Mouse (Mus musculus) CH12.LX (cell line): ENCODE results near the gene Map4k4. TPM values are rescaled to one million over a fixed set of nuclear protein-coding genes. Genes with fewer than 3 reads are reported as not detected.

Experiments
- DNase-seq: peaks from one replicate; pipeline ENCODE4 v3.0.0-alpha.2; 2013; ENCODE audit errors: extremely low read depth
- H3K27ac ChIP-seq: 2 replicates; pipeline ENCODE4 v1.5.1; 2012; ENCODE audit warnings: low read depth, mild to moderate bottlenecking, control low read depth, moderate library complexity; ENCODE audit not compliant: insufficient read depth
- H3K27me3 ChIP-seq: replicated peaks from 2 replicates; pipeline ENCODE3; 2012; ENCODE audit warnings: inconsistent platforms
- H3K36me3 ChIP-seq, 2 experiments: replicated peaks in 1 of 2; 2 replicates each; pipeline versions ENCODE3 to v1.6.1; 2012; ENCODE audit warnings: inconsistent platforms in 1 of 2, low read length in 1 of 2, mild to moderate bottlenecking in 1 of 2, mixed read lengths in 1 of 2, moderate library complexity in 1 of 2; ENCODE audit not compliant: control insufficient read depth in 1 of 2, insufficient read depth in 1 of 2
- H3K4me1 ChIP-seq, 2 experiments: 2 replicates each; pipeline ENCODE4 v1.6.1; 2012; ENCODE audit warnings: inconsistent platforms in 1 of 2, moderate library complexity in 1 of 2; ENCODE audit not compliant: insufficient read depth in 2 of 2, control insufficient read depth in 1 of 2
- H3K4me2 ChIP-seq: 2 replicates; pipeline ENCODE4 v1.6.1; 2012; ENCODE audit warnings: low read depth, mild to moderate bottlenecking, control low read depth; ENCODE audit not compliant: poor library complexity, insufficient read depth, severe bottlenecking
- H3K4me3 ChIP-seq, 3 experiments: fragments of 150-350 bp in 1 of 3; sonication (generic) in 1 of 3; replicated peaks in 1 of 3; 2 replicates each; pipeline versions ENCODE3 to v1.5.1; 2011 to 2012; ENCODE audit warnings: low read depth in 2 of 3, low read length in 2 of 3, mild to moderate bottlenecking in 2 of 3, moderate library complexity in 2 of 3, control low read depth in 1 of 3, improper control_type of control experiment in 1 of 3, inconsistent platforms in 1 of 3, mixed read lengths in 1 of 3; ENCODE audit not compliant: poor library complexity in 1 of 3
- H3K79me2 ChIP-seq: replicated peaks from 2 replicates; pipeline ENCODE4 v1.6.1; 2012; ENCODE audit warnings: mild to moderate bottlenecking, moderate library complexity; ENCODE audit not compliant: control insufficient read depth, poor library complexity, insufficient read depth, severe bottlenecking; ENCODE audit errors: extremely low read depth
- H3K9ac ChIP-seq: 2 replicates; pipeline ENCODE4 v1.6.1; 2012; ENCODE audit warnings: low read depth, mild to moderate bottlenecking, control low read depth, moderate library complexity; ENCODE audit not compliant: insufficient read depth
- H3K9me3 ChIP-seq: replicated peaks from 2 replicates; pipeline ENCODE3; 2012; ENCODE audit warnings: low read length, inconsistent platforms, mixed read lengths
- BHLHE40 ChIP-seq: IDR thresholded peaks from 2 replicates; pipeline ENCODE4 v1.6.1; 2011; ENCODE audit warnings: mild to moderate bottlenecking, low read depth, low read length, improper control_type of control experiment
- CHD1 ChIP-seq: IDR thresholded peaks from 2 replicates; pipeline ENCODE4 v1.6.1; 2012; ENCODE audit warnings: low read depth, low read length, improper control_type of control experiment, inconsistent platforms
- CHD2 ChIP-seq: IDR thresholded peaks from 2 replicates; pipeline ENCODE4 v1.6.1; 2011; ENCODE audit warnings: low read length, improper control_type of control experiment
- CTCF ChIP-seq, 2 experiments: IDR thresholded peaks in 1 of 2; conservative IDR thresholded peaks in 1 of 2; 2 replicates each; pipeline ENCODE4 v1.5.1; 2011 to 2012; ENCODE audit warnings: low read depth in 2 of 2, low read length in 2 of 2, improper control_type of control experiment in 1 of 2, inconsistent platforms in 1 of 2, mild to moderate bottlenecking in 1 of 2, moderate library complexity in 1 of 2
- E2F4 ChIP-seq: IDR thresholded peaks from 2 replicates; pipeline ENCODE4 v1.6.1; 2011; ENCODE audit warnings: low read depth, low read length, improper control_type of control experiment; ENCODE audit not compliant: insufficient replicate concordance
- ELF1 ChIP-seq: IDR thresholded peaks from 2 replicates; pipeline ENCODE4 v1.6.1; 2014; ENCODE audit warnings: low read depth, mild to moderate bottlenecking, inconsistent platforms, low read length, improper control_type of control experiment
- EP300 ChIP-seq: IDR thresholded peaks from 2 replicates; pipeline ENCODE4 v1.6.1; 2011; ENCODE audit warnings: low read length, improper control_type of control experiment
- ETS1 ChIP-seq: conservative IDR thresholded peaks from 2 replicates; pipeline ENCODE4 v1.6.1; 2012; ENCODE audit warnings: low read depth, mild to moderate bottlenecking, inconsistent platforms, low read length, improper control_type of control experiment, moderate library complexity
- GABPA ChIP-seq: IDR thresholded peaks from 2 replicates; pipeline ENCODE4 v1.6.1; 2012; ENCODE audit warnings: low read depth, low read length, improper control_type of control experiment, inconsistent platforms; ENCODE audit not compliant: insufficient replicate concordance
- KAT2A ChIP-seq: IDR thresholded peaks from 2 replicates; pipeline ENCODE4 v1.6.1; 2012; ENCODE audit warnings: low read length, improper control_type of control experiment, inconsistent platforms; ENCODE audit not compliant: insufficient replicate concordance
- MAFK ChIP-seq: IDR thresholded peaks from 2 replicates; pipeline ENCODE4 v1.6.1; 2011; ENCODE audit warnings: low read length, improper control_type of control experiment; ENCODE audit not compliant: insufficient replicate concordance
- MAX ChIP-seq: IDR thresholded peaks from 2 replicates; pipeline ENCODE4 v1.6.1; 2011; ENCODE audit warnings: low read length, improper control_type of control experiment
- MAZ ChIP-seq: IDR thresholded peaks from 2 replicates; pipeline ENCODE4 v1.6.1; 2012; ENCODE audit warnings: low read depth, mild to moderate bottlenecking, inconsistent platforms, low read length, improper control_type of control experiment, moderate library complexity
- MEF2A ChIP-seq: IDR thresholded peaks from 2 replicates; pipeline ENCODE4 v1.6.1; 2014; ENCODE audit warnings: low read depth, mild to moderate bottlenecking, inconsistent platforms, low read length, improper control_type of control experiment, borderline replicate concordance
- MYC ChIP-seq: IDR thresholded peaks from 2 replicates; pipeline ENCODE4 v1.6.1; 2011; ENCODE audit warnings: low read depth, mild to moderate bottlenecking, improper control_type of control experiment, low read length
- NELFE ChIP-seq: IDR thresholded peaks from 2 replicates; pipeline ENCODE4 v1.6.1; 2011; ENCODE audit warnings: low read depth, low read length, improper control_type of control experiment
- NRF1 ChIP-seq: IDR thresholded peaks from 2 replicates; pipeline ENCODE4 v1.6.1; 2014; ENCODE audit warnings: low read depth, mild to moderate bottlenecking, inconsistent platforms, low read length, improper control_type of control experiment, moderate library complexity
- PAX5 ChIP-seq: IDR thresholded peaks from 2 replicates; pipeline ENCODE4 v1.6.1; 2012; ENCODE audit warnings: low read length, inconsistent platforms, mixed read lengths
- POLR2A ChIP-seq: IDR thresholded peaks from 2 replicates; pipeline ENCODE4 v1.6.1; 2011; ENCODE audit warnings: low read depth, mild to moderate bottlenecking, improper control_type of control experiment, low read length
- POLR2AphosphoS2 ChIP-seq: IDR thresholded peaks from 2 replicates; pipeline ENCODE4 v1.6.1; 2011; ENCODE audit warnings: low read depth, low read length, improper control_type of control experiment
- RAD21 ChIP-seq: IDR thresholded peaks from 2 replicates; pipeline ENCODE4 v1.6.1; 2011; ENCODE audit warnings: low read depth, mild to moderate bottlenecking, low read length, improper control_type of control experiment, moderate library complexity
- RCOR1 ChIP-seq: conservative IDR thresholded peaks from 2 replicates; pipeline ENCODE4 v1.6.1; 2012; ENCODE audit warnings: low read depth, mild to moderate bottlenecking, inconsistent platforms, low read length, improper control_type of control experiment
- SIN3A ChIP-seq: IDR thresholded peaks from 2 replicates; pipeline ENCODE4 v1.6.1; 2012; ENCODE audit warnings: low read length, improper control_type of control experiment, inconsistent platforms
- SMC3 ChIP-seq: IDR thresholded peaks from 2 replicates; pipeline ENCODE4 v1.6.1; 2011; ENCODE audit warnings: low read depth, low read length, improper control_type of control experiment
- TBP ChIP-seq: conservative IDR thresholded peaks from 2 replicates; pipeline ENCODE4 v1.6.1; 2011; ENCODE audit warnings: low read depth, low read length, improper control_type of control experiment
- TCF12 ChIP-seq: IDR thresholded peaks from 2 replicates; pipeline ENCODE4 v1.6.1; 2014; ENCODE audit warnings: low read depth, mild to moderate bottlenecking, inconsistent platforms, low read length, improper control_type of control experiment
- USF1 ChIP-seq: IDR thresholded peaks from 2 replicates; pipeline ENCODE4 v1.6.1; 2014; ENCODE audit warnings: low read depth, mild to moderate bottlenecking, inconsistent platforms, low read length, improper control_type of control experiment
- USF2 ChIP-seq: conservative IDR thresholded peaks from 2 replicates; pipeline ENCODE4 v1.6.1; 2011; ENCODE audit warnings: low read depth, low read length, improper control_type of control experiment
- ZKSCAN1 ChIP-seq: IDR thresholded peaks from 2 replicates; pipeline ENCODE4 v1.6.1; 2012; ENCODE audit warnings: low read depth, inconsistent platforms, low read length, improper control_type of control experiment, borderline replicate concordance
- ZMIZ1 ChIP-seq: IDR thresholded peaks from 2 replicates; pipeline ENCODE4 v1.6.1; 2012; ENCODE audit warnings: low read depth, mild to moderate bottlenecking, inconsistent platforms, low read length, improper control_type of control experiment
- ZNF384 ChIP-seq: IDR thresholded peaks from 2 replicates; pipeline ENCODE4 v1.6.1; 2012; ENCODE audit warnings: low read depth, low read length, improper control_type of control experiment, inconsistent platforms
- dilution Hi-C: fragments of 300-500 bp; cut with MboI; formaldehyde crosslinking; loops from 2 replicates; pipeline ENCODE4 v1.14.3; 2020; ENCODE audit warnings: low sequenced_read_pairs; ENCODE audit not compliant: extremely low pct_unique_long_range_greater_than_20kb, extremely low pct_ligation_motif_present
- in situ Hi-C: fragments of 300-500 bp; cut with MboI; formaldehyde crosslinking; loops from 3 replicates; pipeline ENCODE4 v1.14.3; 2019; ENCODE audit warnings: low sequenced_read_pairs, low pct_ligation_motif_present, low pct_unique_long_range_greater_than_20kb, mixed read lengths
- polyA plus RNA-seq: library from polyadenylated mRNA; unstranded; fragments of >175 nt; gene quantifications from 2 replicates; pipeline ENCODE4 v1.2.1, GENCODE M21; 2012; ENCODE audit warnings: low read depth; ENCODE audit not compliant: insufficient read length
- total RNA-seq, 2 experiments: library from RNA; depleted of rRNA; stranded (reverse); fragments of 300-350 nt in 1 of 2; fragments of >200 nt in 1 of 2; gene quantifications; 2 replicates each; pipeline ENCODE4 v1.2.3; 2012 to 2014

The Map4k4 gene
- total and polyA plus RNA-seq, 3 experiments = 21.8 to 46.3 (median 41.0) TPM

DNA sequence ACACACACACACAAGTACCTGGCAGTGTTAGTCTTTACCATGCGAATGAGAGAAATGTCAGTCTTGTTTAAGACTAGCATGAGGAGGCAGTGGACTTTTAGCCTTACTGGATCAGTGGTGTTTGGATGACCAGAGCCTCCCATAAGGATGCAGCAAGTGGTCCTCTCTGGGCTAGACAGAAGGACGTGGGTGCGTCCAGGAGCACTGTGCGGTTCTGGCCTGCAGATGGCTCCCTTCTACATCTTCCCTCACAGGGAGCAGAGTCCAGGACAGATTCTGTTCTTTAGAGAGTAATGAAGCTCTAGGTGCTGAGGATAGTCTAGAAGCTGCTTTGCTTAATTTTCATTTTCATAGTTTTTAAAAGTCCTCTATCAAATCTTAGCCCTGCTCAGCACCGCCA, 100.2 kb downstream of the Map4k4 start:
- H3K36me3 ChIP-seq = peaks cover 36 to 73% of the 10 kb centered on the region in 2 experiments
- peaks cover 17 to 44% of the 10 kb centered on the region in 2 experiments for H3K4me1 ChIP-seq
- in situ Hi-C loops = loop anchor here (5.0 to 25.0 kb wide), 3 partner anchors 236 to 536 kb away; partner anchors contain the start of gene Il1r1
- H3K9ac ChIP-seq = no peak overlapping the region
- no peaks in the 10 kb centered on the region for H3K9me3 ChIP-seq
- H3K4me2 ChIP-seq = no peak overlapping the region
- no peak overlapping the region for H3K4me3 ChIP-seq
- no peak overlapping the region for H3K27ac ChIP-seq
- H3K27me3 ChIP-seq = no peaks in the 10 kb centered on the region
- dilution Hi-C loops = no loop called here
- no peaks in the 10 kb centered on the region for H3K79me2 ChIP-seq
- DNase-seq = peak; percentile 45
- peak; percentile 67 for TF ChIP-seq SMC3
- no peak for TF ChIP-seq CHD2
- TF ChIP-seq RAD21 = peak; percentile 60
- TF ChIP-seq CTCF (conservative IDR thresholded peaks at IDR 0.05 in 1 of 2, IDR thresholded peaks at IDR 0.05 in 1 of 2; ENCODE audit: low read depth in 2 of 2, low read length in 2 of 2) = peak; percentile 34 to 69; a peak in 3 of 4 replicates

DNA sequence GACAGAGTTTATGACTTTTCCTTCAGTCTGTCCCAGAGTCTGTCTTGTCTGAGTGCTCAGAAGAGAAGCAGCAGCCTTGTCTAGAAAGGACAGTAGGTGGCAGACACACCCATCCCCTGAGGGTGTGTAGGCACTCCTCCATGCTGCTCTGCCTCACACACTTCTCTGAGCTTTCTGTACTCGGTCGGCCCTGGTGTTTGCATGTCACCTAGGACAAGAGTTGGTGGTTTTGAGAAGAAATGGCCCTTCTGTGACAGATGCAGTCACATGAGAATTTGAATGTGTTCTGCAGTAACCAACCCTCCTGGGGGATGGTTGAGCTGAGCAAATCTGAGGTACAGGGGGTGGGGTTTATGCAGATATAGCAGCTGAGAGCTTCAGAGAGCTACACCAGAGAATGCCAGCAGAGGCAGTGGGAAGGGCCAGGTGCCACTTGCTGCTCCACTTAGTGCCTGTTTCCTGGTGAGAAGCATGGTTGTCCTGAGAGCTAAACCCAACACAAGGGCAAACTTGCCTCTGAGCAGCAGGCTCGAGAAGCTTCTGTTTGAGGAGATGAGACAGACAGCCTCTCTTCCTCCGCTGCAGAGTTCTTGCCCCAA, 101.5 kb downstream of the Map4k4 start:
- peak; percentile 92 for DNase-seq
- dilution Hi-C loops = no loop called here
- Histone ChIP-seq H3K4me3 (no peak overlapping the region), H3K27me3 (no peaks in the 10 kb centered on the region), H3K27ac (no peak overlapping the region), H3K4me2 (no peak overlapping the region), H3K4me1 (peaks cover 15 to 39% of the 10 kb centered on the region in 2 experiments), H3K9me3 (no peaks in the 10 kb centered on the region), H3K79me2 (no peaks in the 10 kb centered on the region), H3K36me3 (peaks cover 37 to 76% of the 10 kb centered on the region in 2 experiments), H3K9ac (no peak overlapping the region)
- in situ Hi-C loops = loop anchor here (5.0 to 25.0 kb wide), 3 partner anchors 235 to 535 kb away; partner anchors contain the start of gene Il1r1
- TF ChIP-seq MYC (peak; percentile 46; the same call in 1 of the 2 replicates), SMC3 (peak; percentile 67), MAZ (no peak), CHD2 (no peak), SIN3A (peak; percentile 75; the same call in 1 of the 2 replicates), POLR2A (no peak), RAD21 (peak; percentile 66), RCOR1 (no peak), ELF1 (no peak), USF2 (no peak), MEF2A (peak; percentile 25; the same call in 1 of the 2 replicates), NELFE (no peak), PAX5 (no peak), MAX (no peak), ETS1 (peak; percentile 77), KAT2A (no peak), GABPA (no peak), ZNF384 (no peak), ZKSCAN1 (no peak), USF1 (no peak; the same call in 1 of the 2 replicates), E2F4 (no peak), CTCF (conservative IDR thresholded peaks at IDR 0.05 in 1 of 2, IDR thresholded peaks at IDR 0.05 in 1 of 2; ENCODE audit: low read depth in 2 of 2, low read length in 2 of 2) (peak in 1 of 2 experiments; percentile 74; a peak in 2 of 4 replicates), BHLHE40 (peak; percentile 92), POLR2AphosphoS2 (no peak), ZMIZ1 (no peak), TBP (no peak), EP300 (peak; percentile 37; the same call in 1 of the 2 replicates), MAFK (no peak), TCF12 (0 out of 2 replicates have a peak, but pooled peaks have one; percentile 17), CHD1 (no peak), NRF1 (no peak)
